Mouse (Mus musculus): ENCODE results near the gene Dennd1a. TPM values are rescaled to one million over a fixed set of nuclear protein-coding genes. Genes with fewer than 3 reads are reported as not detected.
A peak's percentile ranks its signal among the peaks of the same experiment; 100 is the strongest.

Dennd1a gene
- total RNA-seq, 1 experiment from 2014 or later: 20.8 TPM

GRCm38 (mm10) chr2:38142210-38142609, 145.0 kb downstream of the Dennd1a start:
- ATAC-seq (replicated peaks in 1 of 2; ENCODE audit: insufficient read depth in 1 of 2, low FRiP score in 2 of 2, low TSS enrichment in 1 of 2, low read depth in 1 of 2, poor library complexity in 2 of 2, severe bottlenecking in 2 of 2): no peak

- ATAC-seq (replicated peaks in 1 of 2; ENCODE audit: insufficient read depth in 1 of 2, low FRiP score in 2 of 2, low TSS enrichment in 1 of 2, low read depth in 1 of 2, poor library complexity in 2 of 2, severe bottlenecking in 2 of 2): no peak
Observed at GRCm38 (mm10) chr2:38139536-38139935, 147.7 kb downstream of the Dennd1a start.

DNA sequence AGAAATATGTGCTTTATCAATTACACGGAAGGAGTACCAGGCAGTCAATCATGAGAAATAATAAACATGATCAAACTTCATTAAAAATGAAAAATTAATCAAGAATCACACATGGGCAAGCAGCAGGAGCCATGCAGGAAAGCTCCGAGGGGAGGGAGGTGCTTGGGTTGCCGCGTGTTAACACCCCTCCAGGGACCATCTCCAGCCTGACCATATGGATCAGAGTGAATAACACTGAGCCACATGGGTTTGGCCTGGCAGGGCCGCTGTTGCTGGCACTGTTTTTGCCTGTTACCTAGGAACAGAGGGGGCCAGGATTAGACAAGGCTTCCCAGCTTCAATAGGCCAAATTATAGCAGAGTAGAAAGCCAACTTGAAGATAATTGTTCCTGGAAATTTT, 150.1 kb downstream of the Dennd1a start:
- ATAC-seq (replicated peaks in 1 of 2; ENCODE audit: insufficient read depth in 1 of 2, low FRiP score in 2 of 2, low TSS enrichment in 1 of 2, low read depth in 1 of 2, poor library complexity in 2 of 2, severe bottlenecking in 2 of 2): no peak

DNA sequence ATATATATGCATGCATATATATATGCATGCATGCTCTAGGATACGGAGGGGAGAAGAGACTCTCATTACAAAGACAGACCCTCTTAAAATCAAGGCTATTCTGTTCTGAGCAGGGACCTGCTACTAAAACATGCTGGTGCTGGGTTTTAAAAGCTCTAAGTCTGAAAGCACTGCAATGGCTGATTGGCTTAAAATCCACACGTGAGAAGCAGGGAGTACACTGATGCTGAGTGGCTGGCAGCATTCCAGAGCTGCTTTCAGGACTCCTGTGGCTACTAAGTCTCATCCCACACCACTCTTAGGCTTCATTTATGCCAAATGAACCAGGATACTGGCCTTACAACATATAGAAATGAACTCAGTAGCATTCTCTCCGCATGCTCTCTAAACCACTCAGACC, 151.8 kb downstream of the Dennd1a start:
- ATAC-seq (replicated peaks in 1 of 2; ENCODE audit: insufficient read depth in 1 of 2, low FRiP score in 2 of 2, low TSS enrichment in 1 of 2, low read depth in 1 of 2, poor library complexity in 2 of 2, severe bottlenecking in 2 of 2): no peak

DNA sequence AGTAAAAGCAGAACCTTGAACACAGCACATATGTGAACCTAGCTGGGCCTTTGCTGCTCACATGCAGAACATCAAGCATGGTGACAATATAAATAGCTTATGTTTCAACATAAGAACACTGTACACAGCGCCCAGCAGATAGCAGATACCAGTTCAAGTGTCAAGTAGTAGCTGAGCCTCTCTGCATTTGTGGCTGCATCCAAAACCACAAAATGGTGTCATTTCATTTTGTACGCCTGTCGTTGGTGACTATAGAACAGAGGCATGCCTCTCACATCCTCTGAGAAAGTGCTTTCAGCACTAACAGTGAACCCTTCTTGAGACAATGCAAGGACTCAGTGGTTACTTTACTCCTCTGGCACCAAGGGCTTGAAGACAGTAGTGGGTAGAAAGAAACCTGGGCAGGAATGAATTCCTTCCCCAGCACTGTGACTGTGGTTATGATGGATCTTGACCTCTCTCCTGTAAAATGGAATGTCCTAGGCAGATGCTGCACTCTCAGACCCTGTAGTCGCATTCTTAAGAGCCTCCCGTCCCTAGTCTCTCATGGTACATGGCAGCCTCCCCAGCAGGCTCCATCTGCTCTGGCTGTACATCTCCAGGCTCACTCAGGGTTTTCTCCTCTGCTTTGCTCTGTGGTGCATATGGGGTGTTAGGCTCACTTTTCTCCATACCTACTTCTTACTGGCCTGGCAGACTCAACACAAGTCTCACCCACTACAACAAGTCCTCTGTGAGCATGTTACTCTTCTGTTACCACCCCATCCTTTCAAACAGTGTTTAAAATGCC, 154.0 kb downstream of the Dennd1a start:
- ATAC-seq (replicated peaks in 1 of 2; ENCODE audit: insufficient read depth in 1 of 2, low FRiP score in 2 of 2, low TSS enrichment in 1 of 2, low read depth in 1 of 2, poor library complexity in 2 of 2, severe bottlenecking in 2 of 2): no peak

- no peak; a peak in 1 of 4 replicates for ATAC-seq (replicated peaks in 1 of 2; ENCODE audit: insufficient read depth in 1 of 2, low FRiP score in 2 of 2, low TSS enrichment in 1 of 2, low read depth in 1 of 2, poor library complexity in 2 of 2, severe bottlenecking in 2 of 2)
Observed at GRCm38 (mm10) chr2:38132233-38132822, 154.9 kb downstream of the Dennd1a start.

DNA sequence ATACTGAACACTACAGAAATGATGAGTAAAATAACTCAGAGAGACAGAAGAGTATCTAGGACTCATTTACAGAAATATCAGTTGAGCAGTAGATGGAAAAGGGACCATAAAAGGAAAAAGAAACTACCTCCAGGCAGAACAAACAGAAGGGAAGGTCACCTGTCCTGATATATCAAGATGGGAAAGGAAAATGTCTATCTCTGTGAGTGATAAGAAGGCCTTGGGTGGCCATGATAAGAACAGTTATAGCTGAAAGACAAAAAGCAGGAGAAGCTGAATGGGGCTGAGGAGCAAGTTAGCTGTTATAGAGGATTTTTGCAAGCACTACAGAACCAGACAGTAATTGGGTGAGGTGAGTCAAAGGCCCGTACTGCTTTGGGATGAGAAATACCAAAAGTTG, 155.7 kb downstream of the Dennd1a start:
- no peak for ATAC-seq (replicated peaks in 1 of 2; ENCODE audit: insufficient read depth in 1 of 2, low FRiP score in 2 of 2, low TSS enrichment in 1 of 2, low read depth in 1 of 2, poor library complexity in 2 of 2, severe bottlenecking in 2 of 2)

GRCm38 (mm10) chr2:38129961-38130802, 157.0 kb downstream of the Dennd1a start:
- ATAC-seq (replicated peaks in 1 of 2; ENCODE audit: insufficient read depth in 1 of 2, low FRiP score in 2 of 2, low TSS enrichment in 1 of 2, low read depth in 1 of 2, poor library complexity in 2 of 2, severe bottlenecking in 2 of 2): no peak

- peak in 1 of 2 experiments; percentile 53; a peak in 1 of 4 replicates for ATAC-seq (replicated peaks in 1 of 2; ENCODE audit: insufficient read depth in 1 of 2, low FRiP score in 2 of 2, low TSS enrichment in 1 of 2, low read depth in 1 of 2, poor library complexity in 2 of 2, severe bottlenecking in 2 of 2)
Observed at GRCm38 (mm10) chr2:38126383-38126732, 160.8 kb downstream of the Dennd1a start.

DNA sequence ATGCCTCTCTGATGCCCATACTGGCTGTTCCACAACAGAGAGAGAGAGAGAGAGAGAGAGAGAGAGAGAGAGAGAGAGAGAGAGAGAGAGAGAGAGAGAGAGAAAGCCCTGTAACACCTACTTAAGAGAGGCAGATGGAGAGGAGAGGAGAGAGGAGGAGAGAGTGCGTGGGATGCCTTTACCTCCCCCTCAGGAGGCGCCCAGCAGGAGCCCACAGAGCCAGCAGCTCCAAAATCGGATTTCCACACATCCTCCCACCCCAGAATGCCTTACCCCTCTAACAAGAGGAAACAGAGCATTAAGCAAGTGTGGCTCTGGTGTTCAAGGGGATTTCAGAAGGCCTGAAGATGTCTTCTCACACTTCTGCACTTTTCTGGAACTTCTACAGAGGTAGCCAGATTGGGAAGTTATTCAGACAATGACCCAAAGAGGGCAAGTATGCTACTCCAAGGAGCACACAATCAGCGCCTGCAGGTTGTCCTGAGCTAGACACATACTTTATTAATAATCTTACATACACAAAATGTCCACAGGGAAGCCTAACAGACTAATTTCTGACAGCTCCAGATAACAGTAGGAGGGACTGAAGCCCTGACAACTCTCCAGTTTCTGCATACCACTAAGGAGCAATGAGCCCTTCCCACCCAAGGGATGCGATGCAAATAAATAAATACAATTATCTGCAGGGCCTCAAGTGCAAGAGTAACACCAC, 161.4 kb downstream of the Dennd1a start:
- peak in 1 of 2 experiments; percentile 39; a peak in 1 of 4 replicates for ATAC-seq (replicated peaks in 1 of 2; ENCODE audit: insufficient read depth in 1 of 2, low FRiP score in 2 of 2, low TSS enrichment in 1 of 2, low read depth in 1 of 2, poor library complexity in 2 of 2, severe bottlenecking in 2 of 2)

GRCm38 (mm10) chr2:38124727-38125126, 162.5 kb downstream of the Dennd1a start:
- ATAC-seq (replicated peaks in 1 of 2; ENCODE audit: insufficient read depth in 1 of 2, low FRiP score in 2 of 2, low TSS enrichment in 1 of 2, low read depth in 1 of 2, poor library complexity in 2 of 2, severe bottlenecking in 2 of 2): no peak

DNA sequence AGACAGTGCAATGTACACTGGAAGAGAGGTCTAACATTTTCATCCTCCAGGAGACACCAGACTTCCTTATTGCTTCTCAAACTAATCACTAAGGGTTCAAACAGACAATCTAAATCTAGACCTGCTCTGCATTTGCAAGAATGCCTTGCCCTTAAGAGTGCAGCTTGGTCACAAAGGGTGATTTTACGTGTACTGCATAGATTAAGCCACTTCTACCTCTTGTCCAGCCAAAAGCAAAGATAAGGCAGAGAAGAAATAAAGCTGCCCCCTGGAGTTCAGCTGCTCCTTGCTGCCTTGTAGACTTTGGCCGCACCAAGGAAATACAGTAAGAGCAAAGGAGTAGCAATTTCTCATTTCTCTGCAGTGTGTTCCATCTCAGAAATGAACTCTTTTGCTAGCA, 172.2 kb downstream of the Dennd1a start:
- ATAC-seq (replicated peaks in 1 of 2; ENCODE audit: insufficient read depth in 1 of 2, low FRiP score in 2 of 2, low TSS enrichment in 1 of 2, low read depth in 1 of 2, poor library complexity in 2 of 2, severe bottlenecking in 2 of 2): no peak

- ATAC-seq (replicated peaks in 1 of 2; ENCODE audit: insufficient read depth in 1 of 2, low FRiP score in 2 of 2, low TSS enrichment in 1 of 2, low read depth in 1 of 2, poor library complexity in 2 of 2, severe bottlenecking in 2 of 2): no peak
Observed at GRCm38 (mm10) chr2:38111655-38112351, 175.4 kb downstream of the Dennd1a start.

- no peak for ATAC-seq (replicated peaks in 1 of 2; ENCODE audit: insufficient read depth in 1 of 2, low FRiP score in 2 of 2, low TSS enrichment in 1 of 2, low read depth in 1 of 2, poor library complexity in 2 of 2, severe bottlenecking in 2 of 2)
Observed at GRCm38 (mm10) chr2:38108586-38108985, 178.6 kb downstream of the Dennd1a start.

- no peak for ATAC-seq (replicated peaks in 1 of 2; ENCODE audit: insufficient read depth in 1 of 2, low FRiP score in 2 of 2, low TSS enrichment in 1 of 2, low read depth in 1 of 2, poor library complexity in 2 of 2, severe bottlenecking in 2 of 2)
Observed at GRCm38 (mm10) chr2:38102674-38103073, 184.5 kb downstream of the Dennd1a start.

- ATAC-seq (replicated peaks in 1 of 2; ENCODE audit: insufficient read depth in 1 of 2, low FRiP score in 2 of 2, low TSS enrichment in 1 of 2, low read depth in 1 of 2, poor library complexity in 2 of 2, severe bottlenecking in 2 of 2): no peak
Observed at GRCm38 (mm10) chr2:38100289-38100688, 186.9 kb downstream of the Dennd1a start.

All from hematopoietic stem cell, adult 5-6 weeks (primary cell).